Mouse (Mus musculus) limb, embryonic 13.5 days (tissue): Measurements from ENCODE around the gene Bloc1s3. TPM values are rescaled to one million over a fixed set of nuclear protein-coding genes. Genes with fewer than 3 reads are reported as not detected.

Experiments used
- ATAC-seq: fragments of 200-750 bp; cut with Nextera tagmentation; 2 replicates; pipeline ENCODE4 v1.8.0; 2017; ENCODE audit warnings: low read depth, moderate number of reproducible peaks, moderate TSS enrichment; ENCODE audit not compliant: low FRiP score
- H3K27ac ChIP-seq: fragments of 300-500 bp; sonication (generic); 2 replicates; pipeline ENCODE4 v1.5.1; 2015; ENCODE audit warnings: inconsistent platforms, mild to moderate bottlenecking, moderate library complexity
- H3K27me3 ChIP-seq: fragments of 300-500 bp; sonication (generic); 2 replicates; pipeline ENCODE4 v1.6.1; 2015; ENCODE audit warnings: mild to moderate bottlenecking, inconsistent platforms
- H3K36me3 ChIP-seq: fragments of 300-500 bp; sonication (generic); 2 replicates; pipeline ENCODE4 v1.6.1; 2015; ENCODE audit warnings: inconsistent platforms, mild to moderate bottlenecking, moderate library complexity
- H3K4me1 ChIP-seq: fragments of 300-500 bp; sonication (generic); 2 replicates; pipeline ENCODE4 v1.6.1; 2015; ENCODE audit warnings: inconsistent platforms
- H3K4me2 ChIP-seq: fragments of 300-500 bp; sonication (generic); replicated peaks from 2 replicates; pipeline ENCODE4 v1.6.1; 2015; ENCODE audit warnings: inconsistent platforms, mild to moderate bottlenecking, moderate library complexity
- H3K4me3 ChIP-seq: fragments of 300-500 bp; sonication (generic); 2 replicates; pipeline ENCODE4 v1.5.1; 2015; ENCODE audit warnings: moderate library complexity, mild to moderate bottlenecking, inconsistent platforms
- H3K9ac ChIP-seq: fragments of 300-500 bp; sonication (generic); 2 replicates; pipeline ENCODE4 v1.6.1; 2015; ENCODE audit warnings: mild to moderate bottlenecking, inconsistent platforms
- H3K9me3 ChIP-seq: fragments of 300-500 bp; sonication (generic); 2 replicates; pipeline ENCODE4 v1.6.1; 2016; ENCODE audit warnings: inconsistent platforms
- WGBS: fragments of 180-500 bp; shearing (Covaris S2); methylation state at CpG from one replicate; pipeline ENCODE4 v1.1.7; 2015; 5-methylcytosine and 5-hydroxymethylcytosine counted together
- polyA plus RNA-seq: library from polyadenylated mRNA; unstranded; fragments of >200 nt; fragmentation: Nextera tagmentation; extraction: Ambion mirVana; gene quantifications from 2 replicates; pipeline ENCODE4 v1.2.1, GENCODE M21; 2015

Gene Bloc1s3
- polyA plus RNA-seq, 1 experiment from 2014 or later, result 2.5 TPM

- no peaks in the 10 kb centered on the region for H3K27me3 ChIP-seq
- WGBS, result 2% methylated on average over 38 of the region's 42 CpGs
Measured at GRCm38 (mm10) chr7:19458591-19459111, 49.5 kb downstream of the Bloc1s3 start, which contains the start of gene Mark4. Mark4 (minus strand) TSS chr7:19458821.

GRCm38 (mm10) chr7:19458072-19458486 lies 50.1 kb downstream of the Bloc1s3 start:
- Histone ChIP-seq H3K9me3 (no peaks in the 10 kb centered on the region), H3K36me3 (peaks cover 29% of the 10 kb centered on the region), H3K4me2 (peak overlapping the region; percentile 99), H3K4me1 (peaks cover 31% of the 10 kb centered on the region), H3K27me3 (no peaks in the 10 kb centered on the region), H3K4me3 (peak overlapping the region; percentile 88), H3K9ac (peak overlapping the region; percentile 90), H3K27ac (peak overlapping the region; percentile 82; the same call in 1 of the 2 replicates)
- under 1% methylated on average over 22 of the region's 31 CpGs for WGBS
- ATAC-seq, result peak; percentile 64

More at GRCm38 (mm10) chr7:19458591-19459111, 49.5 kb downstream of the Bloc1s3 start, which contains the start of gene Mark4:
- Histone ChIP-seq H3K36me3 (peaks cover 23% of the 10 kb centered on the region), H3K9me3 (no peaks in the 10 kb centered on the region), H3K4me2 (peak within 1 kb of the TSS; percentile 99), H3K4me1 (peaks cover 34% of the 10 kb centered on the region), H3K9ac (peak within 1 kb of the TSS; percentile 90), H3K4me3 (peak within 1 kb of the TSS; percentile 88), H3K27ac (peak within 1 kb of the TSS; percentile 82; the same call in 1 of the 2 replicates)
- ATAC-seq, result peak; percentile 81

- Histone ChIP-seq H3K4me2 (peak overlapping the region; percentile 99), H3K9me3 (no peaks in the 10 kb centered on the region), H3K27ac (peak overlapping the region; percentile 82; the same call in 1 of the 2 replicates), H3K4me3 (peak overlapping the region; percentile 88), H3K27me3 (no peaks in the 10 kb centered on the region), H3K4me1 (peaks cover 26% of the 10 kb centered on the region), H3K9ac (peak overlapping the region; percentile 90), H3K36me3 (peaks cover 30% of the 10 kb centered on the region)
- ATAC-seq, result peak; percentile 5; the same call in 1 of the 2 replicates
- WGBS, result 3% methylated on average over 14 of the region's 14 CpGs
Measured at GRCm38 (mm10) chr7:19457414-19458071, 50.6 kb downstream of the Bloc1s3 start.

- H3K27me3 ChIP-seq, result no peaks in the 10 kb centered on the region
- ATAC-seq, result no peak
- peak overlapping the region; percentile 99 for H3K4me2 ChIP-seq
- peaks cover 26% of the 10 kb centered on the region for H3K4me1 ChIP-seq
- H3K36me3 ChIP-seq, result peaks cover 39% of the 10 kb centered on the region
- WGBS, result 90% methylated on average over 7 of the region's 7 CpGs
- no peak overlapping the region for H3K27ac ChIP-seq
- H3K4me3 ChIP-seq, result peak overlapping the region; percentile 88
- 0 out of 2 replicates have a peak overlapping the region, but pooled peaks have one; percentile 90 for H3K9ac ChIP-seq
- H3K9me3 ChIP-seq, result no peaks in the 10 kb centered on the region
Measured at GRCm38 (mm10) chr7:19456628-19457027, 51.5 kb downstream of the Bloc1s3 start.

- no peak overlapping the region for H3K9ac ChIP-seq
- H3K36me3 ChIP-seq, result peaks cover 46% of the 10 kb centered on the region
- peaks cover 26% of the 10 kb centered on the region for H3K4me1 ChIP-seq
- WGBS, result 86% methylated on average over 11 of the region's 11 CpGs
- no peaks in the 10 kb centered on the region for H3K9me3 ChIP-seq
- no peak overlapping the region for H3K4me3 ChIP-seq
- H3K27ac ChIP-seq, result no peak overlapping the region
- no peaks in the 10 kb centered on the region for H3K27me3 ChIP-seq
- H3K4me2 ChIP-seq, result no peak overlapping the region
- no peak for ATAC-seq
Measured at GRCm38 (mm10) chr7:19455819-19456495, 52.2 kb downstream of the Bloc1s3 start.

- H3K4me3 ChIP-seq, result no peak overlapping the region
- H3K9ac ChIP-seq, result no peak overlapping the region
- 93% methylated on average over 4 of the region's 4 CpGs for WGBS
- H3K27me3 ChIP-seq, result no peaks in the 10 kb centered on the region
- no peak overlapping the region for H3K27ac ChIP-seq
- no peaks in the 10 kb centered on the region for H3K9me3 ChIP-seq
- no peak overlapping the region for H3K4me2 ChIP-seq
- H3K36me3 ChIP-seq, result peaks cover 53% of the 10 kb centered on the region
- no peak for ATAC-seq
- peaks cover 26% of the 10 kb centered on the region for H3K4me1 ChIP-seq
Measured at GRCm38 (mm10) chr7:19455186-19455585, 53.0 kb downstream of the Bloc1s3 start.

Other genes with a start within 250 kb of the Bloc1s3 start
- gene Vasp, start 236.6 kb downstream of the Bloc1s3 start, polyA plus RNA-seq, result 68.9 and 69.0 TPM in 2 replicates
- gene Ppm1n, start 228.3 kb downstream of the Bloc1s3 start, polyA plus RNA-seq, result not detected in 2 replicates
- gene Rtn2, start 225.7 kb downstream of the Bloc1s3 start, polyA plus RNA-seq, result 20.2 and 20.9 TPM in 2 replicates
- 0.23 and 0.27 TPM in 2 replicates for gene Fosb, start 198.3 kb downstream of the Bloc1s3 start, polyA plus RNA-seq
- 89.1 and 96.4 TPM in 2 replicates for gene Ercc1, start 163.6 kb downstream of the Bloc1s3 start, polyA plus RNA-seq
- 29.9 and 31.8 TPM in 2 replicates for gene Cd3eap, start 148.9 kb downstream of the Bloc1s3 start, polyA plus RNA-seq
- 9.0 and 9.6 TPM in 2 replicates for gene Ppp1r13l, start 148.6 kb downstream of the Bloc1s3 start, polyA plus RNA-seq
- gene Ercc2, start 126.4 kb downstream of the Bloc1s3 start, polyA plus RNA-seq, result 18.2 and 18.3 TPM in 2 replicates
- 8.3 and 8.6 TPM in 2 replicates for gene Klc3, start 104.3 kb downstream of the Bloc1s3 start, polyA plus RNA-seq
- 3.2 and 4.7 TPM in 2 replicates for gene Ckm, start 103.6 kb downstream of the Bloc1s3 start, polyA plus RNA-seq
- 9.8 and 10.3 TPM in 2 replicates for gene Mark4, start 49.5 kb downstream of the Bloc1s3 start, polyA plus RNA-seq
- 1.1 and 1.3 TPM in 2 replicates for gene Exoc3l2, start 45.0 kb downstream of the Bloc1s3 start, polyA plus RNA-seq
- 67.5 and 67.8 TPM in 2 replicates for gene Trappc6a, start within 50 bp of the Bloc1s3 start, polyA plus RNA-seq
- gene Nkpd1, start 9.5 kb upstream of the Bloc1s3 start, polyA plus RNA-seq, result 0.10 and 0.11 TPM in 2 replicates
- gene Ppp1r37, start 54.7 kb upstream of the Bloc1s3 start, polyA plus RNA-seq, result 22.4 and 26.2 TPM in 2 replicates
- 0.36 and 0.73 TPM in 2 replicates for gene Zfp296, start 68.9 kb upstream of the Bloc1s3 start, polyA plus RNA-seq
- gene Gemin7, start 69.2 kb upstream of the Bloc1s3 start, polyA plus RNA-seq, result 167 and 179 TPM in 2 replicates
- gene Clasrp, start 96.1 kb upstream of the Bloc1s3 start, polyA plus RNA-seq, result 62.2 and 64.6 TPM in 2 replicates
- gene Relb, start 121.1 kb upstream of the Bloc1s3 start, polyA plus RNA-seq, result 9.1 and 9.6 TPM in 2 replicates
- 75.9 and 77.4 TPM in 2 replicates for gene Clptm1, start 156.7 kb upstream of the Bloc1s3 start, polyA plus RNA-seq
- gene Apoc2, start 169.6 kb upstream of the Bloc1s3 start, polyA plus RNA-seq, result 1.1 and 1.7 TPM in 2 replicates
- 0.64 TPM in 1 of 2 replicates, not detected in the other for gene Gm44805, start 173.1 kb upstream of the Bloc1s3 start, polyA plus RNA-seq
- not detected in 2 replicates for gene Apoc4, start 173.1 kb upstream of the Bloc1s3 start, polyA plus RNA-seq
- gene Apoc1, start 184.3 kb upstream of the Bloc1s3 start, polyA plus RNA-seq, result 8.9 and 10.3 TPM in 2 replicates
- gene Apoe, start 190.8 kb upstream of the Bloc1s3 start, polyA plus RNA-seq, result 236 and 241 TPM in 2 replicates
- 126 and 133 TPM in 2 replicates for gene Tomm40, start 207.1 kb upstream of the Bloc1s3 start, polyA plus RNA-seq
- gene Nectin2, start 242.1 kb upstream of the Bloc1s3 start, polyA plus RNA-seq, result 88.6 and 88.7 TPM in 2 replicates